Mouse (Mus musculus) forebrain, embryonic 15.5 days (tissue): ENCODE data around the gene Tomm6. TPM values are rescaled to one million over a fixed set of nuclear protein-coding genes. Genes with fewer than 3 reads are reported as not detected.
"Not testable (repeated sequence)": the region's sequence is repeated elsewhere in the genome, so short reads cannot be mapped to it uniquely, and the experiment has no call there.

Experiments
- ATAC-seq: fragments of 200-750 bp; cut with Nextera tagmentation; replicated peaks from 2 replicates; pipeline ENCODE4 v1.8.0; 2017; ENCODE audit warnings: mild to moderate bottlenecking, moderate TSS enrichment, moderate library complexity
- H3K27ac ChIP-seq: fragments of 300-500 bp; sonication (generic); replicated peaks from 2 replicates; pipeline ENCODE4 v1.5.1; 2015; ENCODE audit warnings: mild to moderate bottlenecking, inconsistent platforms
- H3K27me3 ChIP-seq: fragments of 300-500 bp; sonication (generic); 2 replicates; pipeline ENCODE4 v1.6.1; 2015; ENCODE audit warnings: inconsistent platforms
- H3K36me3 ChIP-seq: fragments of 300-500 bp; sonication (generic); 2 replicates; pipeline ENCODE4 v1.6.1; 2015; ENCODE audit warnings: mild to moderate bottlenecking, inconsistent platforms
- H3K4me1 ChIP-seq: fragments of 300-500 bp; sonication (generic); 2 replicates; pipeline ENCODE4 v1.6.1; 2015; ENCODE audit warnings: inconsistent platforms
- H3K4me2 ChIP-seq: fragments of 300-500 bp; sonication (generic); replicated peaks from 2 replicates; pipeline ENCODE4 v1.6.1; 2015; ENCODE audit warnings: mild to moderate bottlenecking, inconsistent platforms
- H3K4me3 ChIP-seq: fragments of 300-500 bp; sonication (generic); 2 replicates; pipeline ENCODE4 v1.5.1; 2015; ENCODE audit warnings: mild to moderate bottlenecking, inconsistent platforms
- H3K9ac ChIP-seq: fragments of 300-500 bp; sonication (generic); replicated peaks from 2 replicates; pipeline ENCODE4 v1.6.1; 2015; ENCODE audit warnings: mild to moderate bottlenecking, inconsistent platforms
- H3K9me3 ChIP-seq: fragments of 300-500 bp; sonication (generic); 2 replicates; pipeline ENCODE4 v1.6.1; 2016; ENCODE audit warnings: inconsistent platforms
- WGBS: fragments of 180-500 bp; shearing (Covaris S2); methylation state at CpG from one replicate; pipeline ENCODE4 v1.1.7; 2015; ENCODE audit warnings: mixed read lengths; 5-methylcytosine and 5-hydroxymethylcytosine counted together
- polyA plus RNA-seq: library from polyadenylated mRNA; unstranded; fragments of >200 nt; fragmentation: Nextera tagmentation; extraction: Ambion mirVana; gene quantifications from 2 replicates; pipeline ENCODE4 v1.2.1, GENCODE M21; 2015

Gene Tomm6
- polyA plus RNA-seq, 1 experiment from 2014 or later = 258 TPM

DNA sequence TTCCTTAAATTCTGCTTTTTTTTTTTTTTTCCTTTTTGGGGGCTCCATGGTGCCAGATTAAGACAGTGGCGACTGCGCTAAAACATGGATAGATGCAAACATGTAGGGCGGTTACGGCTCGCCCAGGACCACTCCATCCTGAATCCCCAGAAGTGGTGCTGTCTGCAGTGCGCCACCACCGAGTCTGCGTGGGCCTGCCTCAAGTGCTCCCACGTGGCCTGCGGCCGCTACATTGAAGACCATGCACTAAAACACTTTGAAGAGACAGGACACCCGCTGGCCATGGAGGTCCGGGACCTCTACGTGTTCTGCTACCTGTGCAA is 16.2 kb downstream of the Tomm6 start:
- Histone ChIP-seq H3K36me3 (peaks cover 12% of the 10 kb centered on the region), H3K4me2 (peak overlapping the region; percentile 34), H3K9me3 (no peaks in the 10 kb centered on the region), H3K4me3 (peak overlapping the region; percentile 20), H3K4me1 (peaks cover 20% of the 10 kb centered on the region), H3K9ac (no peak overlapping the region), H3K27ac (no peak overlapping the region), H3K27me3 (peaks cover 4% of the 10 kb centered on the region; the same call in 1 of the 2 replicates)
- ATAC-seq = peak; percentile 27; the same call in 1 of the 2 replicates
- 20% methylated on average over 14 of the region's 14 CpGs for WGBS

DNA sequence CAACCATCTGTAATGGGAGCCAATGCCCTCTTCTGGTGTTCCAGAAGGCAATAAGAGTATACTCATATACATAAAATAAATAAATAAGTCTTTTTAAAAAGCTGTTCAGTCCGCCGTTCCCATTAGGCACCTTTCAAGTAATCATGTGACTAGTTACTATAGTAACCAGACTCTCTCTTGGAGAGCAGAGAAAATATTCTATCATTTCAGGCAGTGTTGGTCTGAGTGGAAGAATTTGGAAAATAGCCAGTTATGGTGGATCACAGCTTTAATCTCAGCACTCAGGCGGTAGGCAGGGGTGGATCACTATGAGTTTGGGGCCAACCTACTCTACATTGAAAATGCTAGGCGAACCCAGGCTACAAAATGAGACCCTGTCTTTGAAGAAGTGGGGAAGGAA is 19.0 kb downstream of the Tomm6 start:
- peak; percentile 69 for ATAC-seq
- Histone ChIP-seq H3K9ac (no peak overlapping the region), H3K4me3 (no peak overlapping the region), H3K4me1 (peaks cover 15% of the 10 kb centered on the region), H3K4me2 (no peak overlapping the region), H3K27me3 (peaks cover 4% of the 10 kb centered on the region; the same call in 1 of the 2 replicates), H3K9me3 (no peaks in the 10 kb centered on the region), H3K36me3 (no peaks in the 10 kb centered on the region), H3K27ac (no peak overlapping the region)
- WGBS = 41% methylated on average over 4 of the region's 4 CpGs

GRCm38 (mm10) chr17:47664474-47664873 is 23.7 kb downstream of the Tomm6 start:
- WGBS = 85% methylated on average over 7 of the region's 7 CpGs
- H3K36me3 ChIP-seq = no peaks in the 10 kb centered on the region
- no peak for ATAC-seq

GRCm38 (mm10) chr17:47663009-47663713 is 25.0 kb downstream of the Tomm6 start:
- no peak overlapping the region for H3K27ac ChIP-seq
- 15% methylated on average over 9 of the region's 9 CpGs for WGBS
- 0 out of 2 replicates have a peak, but pooled peaks have one; percentile 32 for ATAC-seq

More at GRCm38 (mm10) chr17:47664474-47664873, 23.7 kb downstream of the Tomm6 start:
- 0 out of 2 replicates have a peak, but pooled peaks cover 12% of the 10 kb centered on the region for H3K4me1 ChIP-seq
- H3K9ac ChIP-seq = no peak overlapping the region
- H3K4me2 ChIP-seq = no peak overlapping the region
- H3K4me3 ChIP-seq = no peak overlapping the region
- H3K27ac ChIP-seq = no peak overlapping the region
- no peaks in the 10 kb centered on the region for H3K27me3 ChIP-seq
- H3K9me3 ChIP-seq = no peaks in the 10 kb centered on the region

DNA sequence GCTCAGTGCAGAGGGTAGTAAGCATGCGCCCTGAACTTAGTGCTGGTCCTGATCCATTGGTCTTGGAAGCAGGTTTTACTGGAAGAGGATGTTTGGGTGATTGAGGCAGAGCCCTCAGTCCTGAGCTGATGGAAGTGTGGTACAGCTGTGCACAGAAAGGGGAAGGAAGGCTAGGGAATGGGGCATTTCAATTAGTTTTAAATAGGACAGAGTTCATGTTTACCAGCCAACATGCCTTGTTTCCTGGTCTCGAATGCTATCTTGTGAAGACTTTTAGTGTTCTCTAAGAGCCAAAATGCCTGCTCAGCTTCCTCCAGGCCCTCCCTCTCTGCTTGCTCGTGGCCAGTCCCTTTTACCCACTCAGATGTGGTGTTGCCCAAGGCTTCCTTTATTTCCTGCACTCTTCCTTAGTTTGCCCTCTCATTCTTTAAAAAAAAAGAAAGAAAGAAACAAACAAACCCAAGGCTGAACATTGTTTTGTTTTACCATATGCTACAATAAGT is 29.4 kb downstream of the Tomm6 start:
- no peak for ATAC-seq
- 0 out of 2 replicates have a peak, but pooled peaks cover 6% of the 10 kb centered on the region for H3K4me1 ChIP-seq
- no peak overlapping the region for H3K27ac ChIP-seq
- H3K9ac ChIP-seq = no peak overlapping the region
- no peak overlapping the region for H3K4me2 ChIP-seq
- H3K4me3 ChIP-seq = no peak overlapping the region
- H3K9me3 ChIP-seq = no peaks in the 10 kb centered on the region
- WGBS = 88% methylated on average over 3 of the region's 3 CpGs
- no peaks in the 10 kb centered on the region for H3K36me3 ChIP-seq
- no peaks in the 10 kb centered on the region for H3K27me3 ChIP-seq

More at GRCm38 (mm10) chr17:47663009-47663713, 25.0 kb downstream of the Tomm6 start:
- Histone ChIP-seq H3K4me3 (no peak overlapping the region), H3K4me2 (no peak overlapping the region), H3K36me3 (no peaks in the 10 kb centered on the region), H3K9me3 (no peaks in the 10 kb centered on the region), H3K4me1 (0 out of 2 replicates have a peak, but pooled peaks cover 6% of the 10 kb centered on the region), H3K27me3 (no peaks in the 10 kb centered on the region), H3K9ac (no peak overlapping the region)

- H3K4me1 ChIP-seq = no peaks in the 10 kb centered on the region
- no peak overlapping the region for H3K27ac ChIP-seq
- H3K9ac ChIP-seq = no peak overlapping the region
- no peak overlapping the region for H3K4me2 ChIP-seq
- 86% methylated on average over 4 of the region's 4 CpGs for WGBS
- ATAC-seq = no peak
- no peaks in the 10 kb centered on the region for H3K36me3 ChIP-seq
- H3K27me3 ChIP-seq = no peaks in the 10 kb centered on the region
- no peaks in the 10 kb centered on the region for H3K9me3 ChIP-seq
- no peak overlapping the region for H3K4me3 ChIP-seq
Observed at GRCm38 (mm10) chr17:47657901-47658300, 30.3 kb downstream of the Tomm6 start.

DNA sequence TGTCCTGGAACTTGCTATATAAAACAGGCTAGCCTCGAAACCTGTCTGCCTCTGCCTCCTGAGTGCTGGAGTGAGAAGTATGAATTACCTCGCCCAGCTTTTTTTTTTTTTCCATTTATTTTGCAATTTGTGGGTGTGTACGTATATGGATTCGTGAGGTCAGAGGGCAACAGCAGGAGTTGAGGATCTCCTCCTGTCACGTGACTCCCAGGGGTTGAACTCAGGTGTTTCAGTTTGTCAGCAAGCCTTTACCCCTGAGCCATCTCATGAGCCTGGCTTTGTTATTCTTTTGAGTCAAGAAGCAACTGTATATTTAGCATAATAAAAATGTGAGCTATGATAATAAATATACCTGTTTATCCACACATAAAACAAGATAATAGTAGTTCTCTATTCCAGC is 32.5 kb downstream of the Tomm6 start:
- no peak overlapping the region for H3K4me2 ChIP-seq
- no peaks in the 10 kb centered on the region for H3K4me1 ChIP-seq
- no peak overlapping the region for H3K9ac ChIP-seq
- no peak overlapping the region for H3K4me3 ChIP-seq
- no peaks in the 10 kb centered on the region for H3K36me3 ChIP-seq
- 88% methylated on average over 5 of the region's 5 CpGs for WGBS
- no peaks in the 10 kb centered on the region for H3K27me3 ChIP-seq
- H3K9me3 ChIP-seq = no peaks in the 10 kb centered on the region
- ATAC-seq = no peak
- H3K27ac ChIP-seq = no peak overlapping the region

GRCm38 (mm10) chr17:47654346-47654745 is 33.8 kb downstream of the Tomm6 start:
- H3K27ac ChIP-seq, H3K4me2 ChIP-seq, H3K4me1 ChIP-seq, ATAC-seq, H3K27me3 ChIP-seq, H3K4me3 ChIP-seq, H3K36me3 ChIP-seq, H3K9ac ChIP-seq, H3K9me3 ChIP-seq: not testable (repeated sequence)
- 95% methylated on average over 8 of the region's 8 CpGs for WGBS

DNA sequence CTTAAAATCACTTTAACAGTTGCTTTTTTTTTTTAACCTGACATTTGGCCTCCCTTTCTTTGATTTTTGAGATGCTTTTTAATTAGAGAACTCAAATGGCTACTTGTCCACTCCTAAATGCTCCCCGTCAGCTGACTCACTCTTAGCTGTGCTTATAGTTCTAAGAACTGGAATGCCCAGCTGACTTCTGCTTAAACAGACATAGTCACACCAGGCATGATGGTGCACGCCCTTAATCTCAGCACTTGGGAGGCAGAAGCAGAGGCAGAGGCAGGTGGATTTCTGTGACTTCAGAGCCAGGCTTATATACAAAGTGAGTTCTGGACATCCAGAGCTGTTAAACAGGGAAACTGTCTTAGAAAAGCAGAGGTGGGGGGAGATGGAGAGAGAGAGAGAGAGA is 36.2 kb downstream of the Tomm6 start:
- Histone ChIP-seq H3K9me3 (no peaks in the 10 kb centered on the region), H3K27ac (no peak overlapping the region), H3K9ac (no peak overlapping the region), H3K27me3 (no peaks in the 10 kb centered on the region), H3K4me3 (no peak overlapping the region), H3K4me1 (peaks cover 5% of the 10 kb centered on the region; the same call in 1 of the 2 replicates), H3K36me3 (peaks cover 4% of the 10 kb centered on the region; the same call in 1 of the 2 replicates), H3K4me2 (no peak overlapping the region)
- WGBS = 65% methylated on average over 2 of the region's 2 CpGs
- no peak for ATAC-seq

DNA sequence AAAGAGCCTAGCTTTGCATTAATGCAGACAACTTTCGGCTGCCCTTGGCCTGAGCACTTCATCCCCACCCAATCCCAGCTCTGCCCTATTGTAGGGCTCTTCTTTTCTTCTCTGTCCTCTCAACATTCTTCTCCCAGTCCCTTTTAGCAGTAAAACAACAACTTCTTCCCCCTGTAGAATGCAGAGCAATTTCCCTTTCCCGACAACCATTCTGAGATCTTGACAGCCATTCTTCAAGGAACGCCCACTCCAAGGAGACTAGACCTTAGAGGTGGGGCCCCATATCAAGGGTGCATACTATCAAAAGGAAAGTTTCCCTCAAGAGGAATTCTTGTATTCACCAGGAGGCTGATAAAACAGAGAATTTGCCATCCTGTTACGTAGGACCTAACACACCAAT is 39.2 kb downstream of the Tomm6 start:
- ATAC-seq = no peak
- 31% methylated on average over 4 of the region's 4 CpGs for WGBS
- Histone ChIP-seq H3K4me1 (peaks cover 5% of the 10 kb centered on the region; the same call in 1 of the 2 replicates), H3K27ac (no peak overlapping the region; the same call in 1 of the 2 replicates), H3K4me2 (no peak overlapping the region), H3K4me3 (no peak overlapping the region), H3K27me3 (no peaks in the 10 kb centered on the region), H3K9ac (no peak overlapping the region), H3K9me3 (no peaks in the 10 kb centered on the region), H3K36me3 (peaks cover 4% of the 10 kb centered on the region; the same call in 1 of the 2 replicates)

- Histone ChIP-seq H3K27me3 (no peaks in the 10 kb centered on the region), H3K4me3 (no peak overlapping the region), H3K9ac (no peak overlapping the region), H3K27ac (no peak overlapping the region), H3K4me1 (peaks cover 5% of the 10 kb centered on the region; the same call in 1 of the 2 replicates), H3K4me2 (no peak overlapping the region), H3K36me3 (peaks cover 4% of the 10 kb centered on the region; the same call in 1 of the 2 replicates), H3K9me3 (no peaks in the 10 kb centered on the region)
- WGBS = 44% methylated on average over 1 of the region's 1 CpGs
- no peak for ATAC-seq
Observed at GRCm38 (mm10) chr17:47646683-47647082, 41.5 kb downstream of the Tomm6 start.

DNA sequence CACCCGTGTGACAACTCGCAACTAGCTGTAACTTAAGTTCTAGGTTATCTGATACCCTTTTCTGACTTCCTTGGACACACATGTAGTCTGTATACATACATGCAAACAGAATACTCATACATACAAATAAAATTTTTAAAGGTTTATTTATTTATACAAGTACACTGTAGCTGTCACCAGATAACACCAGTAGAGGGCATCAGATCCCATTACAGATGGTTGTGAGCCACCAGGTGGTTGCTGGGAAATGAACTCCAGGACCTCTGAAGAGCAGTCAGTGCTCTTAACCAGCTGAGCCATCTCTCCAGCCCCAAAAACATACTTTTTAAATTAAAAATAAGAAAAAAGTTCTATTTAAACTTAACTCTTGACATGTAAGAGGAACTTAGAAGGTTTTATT is 45.2 kb downstream of the Tomm6 start:
- WGBS = 88% methylated on average over 2 of the region's 2 CpGs
- ATAC-seq = no peak
- H3K4me2 ChIP-seq = no peak overlapping the region
- no peak overlapping the region for H3K9ac ChIP-seq
- no peak overlapping the region for H3K27ac ChIP-seq
- H3K36me3 ChIP-seq = no peaks in the 10 kb centered on the region
- no peak overlapping the region for H3K4me3 ChIP-seq
- H3K9me3 ChIP-seq = no peaks in the 10 kb centered on the region
- H3K4me1 ChIP-seq = 0 out of 2 replicates have a peak, but pooled peaks cover 4% of the 10 kb centered on the region
- H3K27me3 ChIP-seq = no peaks in the 10 kb centered on the region
